Mouse (Mus musculus) kidney, postnatal 0 days (tissue): ENCODE measurements around the gene Smndc1. TPM values are rescaled to one million over a fixed set of nuclear protein-coding genes. Genes with fewer than 3 reads are reported as not detected.

Source experiments
- ATAC-seq: fragments of 200-750 bp; cut with Nextera tagmentation; replicated peaks from 2 replicates; pipeline ENCODE4 v1.8.0; 2017; ENCODE audit warnings: low read depth, moderate number of reproducible peaks, moderate TSS enrichment, moderate library complexity; ENCODE audit not compliant: low FRiP score
- DNase-seq: peaks from one replicate; pipeline ENCODE4 v3.0.0-alpha.2; 2016; ENCODE audit warnings: low spot score
- H3K27ac ChIP-seq: fragments of 300-500 bp; sonication (generic); 2 replicates; pipeline ENCODE4 v1.5.1; 2014; ENCODE audit warnings: mild to moderate bottlenecking
- H3K27me3 ChIP-seq: fragments of 300-500 bp; sonication (generic); 2 replicates; pipeline ENCODE4 v1.6.1; 2014; ENCODE audit warnings: low read length, mixed read lengths; ENCODE audit not compliant: insufficient read depth
- H3K36me3 ChIP-seq: fragments of 300-500 bp; sonication (generic); 2 replicates; pipeline ENCODE4 v1.6.1; 2014; ENCODE audit warnings: low read length, mixed read lengths; ENCODE audit not compliant: insufficient read depth
- H3K4me1 ChIP-seq: fragments of 300-500 bp; sonication (generic); replicated peaks from 2 replicates; pipeline ENCODE4 v1.6.1; 2014; ENCODE audit warnings: antibody characterized with exemption, low read length, mixed read lengths; ENCODE audit not compliant: insufficient read depth
- H3K4me2 ChIP-seq: fragments of 300-500 bp; sonication (generic); 2 replicates; pipeline ENCODE4 v1.6.1; 2014; ENCODE audit warnings: mild to moderate bottlenecking, low read length, moderate library complexity, mixed read lengths
- H3K4me3 ChIP-seq: fragments of 300-500 bp; sonication (generic); replicated peaks from 2 replicates; pipeline ENCODE4 v1.5.1; 2014; ENCODE audit warnings: low read depth, low read length
- H3K9ac ChIP-seq: fragments of 300-500 bp; sonication (generic); 2 replicates; pipeline ENCODE4 v1.6.1; 2014; ENCODE audit warnings: low read depth, low read length
- H3K9me3 ChIP-seq: fragments of 300-500 bp; sonication (generic); replicated peaks from 2 replicates; pipeline ENCODE4 v1.6.1; 2016; ENCODE audit warnings: low read length, inconsistent platforms, mixed read lengths
- CTCF ChIP-seq: IDR thresholded peaks from 2 replicates; pipeline ENCODE4 v1.5.1; 2016; ENCODE audit warnings: antibody characterized with exemption, low read depth, mild to moderate bottlenecking, moderate library complexity
- WGBS: fragments of 180-500 bp; shearing (Covaris S2); extraction: QIAGEN DNeasy Blood & Tissue Kit; methylation state at CpG from one replicate; pipeline ENCODE4 v1.1.7; 2014; 5-methylcytosine and 5-hydroxymethylcytosine counted together
- polyA plus RNA-seq: library from polyadenylated mRNA; unstranded; fragments of >200 nt; fragmentation: Nextera tagmentation; extraction: Ambion mirVana; gene quantifications from 2 replicates; pipeline ENCODE4 v1.2.1, GENCODE M21; 2015

The Smndc1 gene
- polyA plus RNA-seq = 47.2 and 47.6 TPM in 2 replicates

- WGBS = under 1% methylated on average over 48 of the region's 48 CpGs
- Histone ChIP-seq H3K4me2 (peak within 1 kb of the TSS; percentile 76), H3K4me1 (peaks cover 12% of the 10 kb centered on the region; the same call in 1 of the 2 replicates), H3K9me3 (no peaks in the 10 kb centered on the region), H3K27ac (peak within 1 kb of the TSS; percentile 100), H3K27me3 (no peaks in the 10 kb centered on the region), H3K9ac (peak within 1 kb of the TSS; percentile 100), H3K4me3 (peak within 1 kb of the TSS; percentile 95), H3K36me3 (peaks cover 21% of the 10 kb centered on the region; the same call in 1 of the 2 replicates)
- DNase-seq (peak; percentile 100), ATAC-seq (peak; percentile 98)
- no peak for TF ChIP-seq CTCF
Observed at GRCm38 (mm10) chr19:53390495-53391007, at the start of gene Smndc1. Smndc1 (minus strand) TSS chr19:53390578.

GRCm38 (mm10) chr19:53439340-53439739, 49.0 kb upstream of the Smndc1 start:
- no peak overlapping the region for H3K4me3 ChIP-seq
- no peak overlapping the region for H3K9ac ChIP-seq
- TF ChIP-seq CTCF = no peak
- H3K36me3 ChIP-seq = no peaks in the 10 kb centered on the region
- WGBS = 82% methylated on average over 7 of the region's 7 CpGs
- no peaks in the 10 kb centered on the region for H3K9me3 ChIP-seq
- H3K4me1 ChIP-seq = peaks cover 17% of the 10 kb centered on the region
- no peak for ATAC-seq
- H3K4me2 ChIP-seq = no peak overlapping the region
- DNase-seq = no peak
- no peaks in the 10 kb centered on the region for H3K27me3 ChIP-seq
- H3K27ac ChIP-seq = no peak overlapping the region

DNA sequence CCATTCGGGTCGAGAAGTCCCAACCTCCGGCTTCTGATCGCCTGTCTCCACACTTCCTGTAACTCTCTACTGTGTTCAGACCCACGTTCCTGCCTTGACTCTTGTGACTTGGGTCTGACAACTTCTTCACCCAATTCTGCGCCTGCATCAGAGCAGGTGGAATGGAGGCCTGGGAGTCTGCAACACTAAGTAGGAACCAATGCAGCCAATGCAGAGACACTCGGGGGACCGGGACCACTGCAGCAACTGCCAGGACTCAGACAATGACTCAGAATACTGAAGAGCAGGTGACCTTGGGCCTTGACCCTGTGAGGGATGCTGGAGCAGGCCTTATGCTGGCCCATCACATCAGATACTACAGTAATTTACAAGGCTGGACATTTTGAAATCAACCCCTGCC, 47.6 kb upstream of the Smndc1 start:
- H3K27ac ChIP-seq = peak overlapping the region; percentile 70
- no peaks in the 10 kb centered on the region for H3K9me3 ChIP-seq

DNA sequence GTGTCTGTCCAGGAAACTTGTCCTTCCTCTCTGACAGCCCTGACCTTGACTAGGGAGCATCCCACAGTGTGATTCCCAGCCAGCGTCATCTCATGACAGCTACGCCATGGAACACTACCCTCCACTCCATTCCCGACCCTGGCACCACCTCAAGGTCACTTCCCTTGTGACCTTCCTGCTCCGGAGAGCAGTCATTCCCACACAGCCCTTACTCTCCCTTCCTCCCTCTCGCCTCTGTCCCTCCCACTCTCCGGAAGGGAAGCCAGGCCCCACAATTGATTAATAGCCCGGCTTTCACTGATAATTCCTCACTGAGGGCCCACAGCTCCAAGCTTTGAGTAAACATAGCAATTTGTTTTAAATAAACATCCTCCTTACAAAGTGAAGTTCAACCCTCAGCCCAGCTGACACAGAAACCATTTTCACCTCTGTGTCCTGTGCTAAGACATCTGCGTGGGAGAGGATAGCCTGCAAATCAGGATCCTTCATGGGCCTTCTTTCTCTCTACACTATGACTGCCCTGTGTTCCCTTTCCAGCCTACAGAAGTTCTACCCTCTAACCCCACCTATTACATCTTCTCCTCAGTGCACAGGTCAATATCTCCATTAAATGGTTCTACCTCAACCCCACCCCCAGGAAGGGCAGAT, 47.1 kb upstream of the Smndc1 start:
- peak; percentile 84 for ATAC-seq
- Histone ChIP-seq H3K9me3 (no peaks in the 10 kb centered on the region), H3K36me3 (no peaks in the 10 kb centered on the region), H3K4me2 (no peak overlapping the region; the same call in 1 of the 2 replicates), H3K27ac (peak overlapping the region; percentile 70), H3K9ac (no peak overlapping the region), H3K27me3 (no peaks in the 10 kb centered on the region), H3K4me3 (no peak overlapping the region), H3K4me1 (peaks cover 14% of the 10 kb centered on the region)
- DNase-seq = peak; percentile 94
- WGBS = 10% methylated on average over 8 of the region's 8 CpGs
- TF ChIP-seq CTCF = no peak

More for the DNA sequence above, 47.6 kb upstream of the Smndc1 start:
- Histone ChIP-seq H3K4me2 (no peak overlapping the region), H3K4me1 (peaks cover 14% of the 10 kb centered on the region), H3K9ac (no peak overlapping the region), H3K4me3 (no peak overlapping the region), H3K36me3 (no peaks in the 10 kb centered on the region), H3K27me3 (no peaks in the 10 kb centered on the region)
- 0 out of 2 replicates have a peak, but pooled peaks have one; percentile 6 for ATAC-seq
- 57% methylated on average over 8 of the region's 8 CpGs for WGBS
- TF ChIP-seq CTCF = no peak
- DNase-seq = no peak

DNA sequence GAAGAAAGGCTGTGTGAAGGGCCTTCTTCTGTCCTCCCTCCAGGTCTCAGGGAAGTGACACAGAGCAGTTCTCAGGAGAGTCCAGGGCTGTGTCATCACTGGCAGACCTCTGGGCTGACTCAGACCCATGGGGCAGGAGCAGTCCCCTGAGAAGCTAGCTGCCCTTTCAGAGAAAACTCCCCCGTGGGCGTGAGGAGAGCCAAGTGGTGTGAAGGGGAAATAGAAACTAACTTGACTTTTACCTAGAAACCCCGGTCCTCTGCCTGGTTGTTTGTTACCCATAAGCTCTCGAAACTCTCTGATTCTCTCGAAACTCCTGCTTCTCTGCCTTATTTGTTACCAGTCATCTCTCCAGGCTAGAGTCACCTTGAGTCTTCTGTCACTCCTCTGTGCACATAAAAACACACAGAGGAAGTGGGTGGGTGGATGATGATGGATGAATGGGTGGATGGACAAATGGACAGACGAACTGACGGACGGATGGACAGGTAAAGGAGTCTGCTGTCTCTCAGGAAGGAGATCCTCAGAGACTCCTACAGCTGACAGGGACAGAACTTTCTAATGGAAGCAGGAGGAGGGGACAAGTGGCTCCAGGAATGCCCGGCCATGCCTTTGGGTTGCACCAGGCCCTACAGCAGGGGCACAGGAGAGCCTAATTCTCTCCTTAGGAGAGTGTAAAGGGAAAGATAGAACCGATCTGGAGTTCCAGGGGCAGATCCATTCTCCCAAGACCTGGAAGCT, 43.7 kb upstream of the Smndc1 start:
- no peak for DNase-seq
- Histone ChIP-seq H3K4me2 (no peak overlapping the region), H3K27me3 (no peaks in the 10 kb centered on the region), H3K4me1 (peaks cover 14% of the 10 kb centered on the region), H3K9me3 (no peaks in the 10 kb centered on the region), H3K4me3 (no peak overlapping the region), H3K27ac (no peak overlapping the region), H3K9ac (0 out of 2 replicates have a peak overlapping the region, but pooled peaks have one; percentile 8), H3K36me3 (no peaks in the 10 kb centered on the region)
- ATAC-seq = no peak
- TF ChIP-seq CTCF = no peak
- WGBS = 71% methylated on average over 10 of the region's 10 CpGs

- Histone ChIP-seq H3K4me3 (no peak overlapping the region), H3K27ac (no peak overlapping the region), H3K9me3 (no peaks in the 10 kb centered on the region), H3K36me3 (no peaks in the 10 kb centered on the region), H3K9ac (no peak overlapping the region), H3K4me2 (no peak overlapping the region), H3K4me1 (0 out of 2 replicates have a peak, but pooled peaks cover 4% of the 10 kb centered on the region), H3K27me3 (no peaks in the 10 kb centered on the region)
- ATAC-seq = no peak
- 92% methylated on average over 11 of the region's 11 CpGs for WGBS
- DNase-seq = no peak
- no peak for TF ChIP-seq CTCF
Observed at GRCm38 (mm10) chr19:53431003-53431402, 40.6 kb upstream of the Smndc1 start.
